Mouse (Mus musculus) bone marrow, adult 2 months (tissue): ENCODE results near the gene Ppil1.

ENCODE experiments used
- CTCF ChIP-seq: fragments of 200-500 bp; IDR thresholded peaks from 2 replicates; pipeline ENCODE4 v1.5.1; 2011; ENCODE audit warnings: low read length, control low read depth; ENCODE audit not compliant: control insufficient read depth, insufficient read depth
- POLR2A ChIP-seq: fragments of 200-500 bp; IDR thresholded peaks from 2 replicates; pipeline ENCODE4 v1.6.1; 2011; ENCODE audit warnings: low read depth, mild to moderate bottlenecking, control low read depth, low read length, borderline replicate concordance; ENCODE audit not compliant: control insufficient read depth

DNA sequence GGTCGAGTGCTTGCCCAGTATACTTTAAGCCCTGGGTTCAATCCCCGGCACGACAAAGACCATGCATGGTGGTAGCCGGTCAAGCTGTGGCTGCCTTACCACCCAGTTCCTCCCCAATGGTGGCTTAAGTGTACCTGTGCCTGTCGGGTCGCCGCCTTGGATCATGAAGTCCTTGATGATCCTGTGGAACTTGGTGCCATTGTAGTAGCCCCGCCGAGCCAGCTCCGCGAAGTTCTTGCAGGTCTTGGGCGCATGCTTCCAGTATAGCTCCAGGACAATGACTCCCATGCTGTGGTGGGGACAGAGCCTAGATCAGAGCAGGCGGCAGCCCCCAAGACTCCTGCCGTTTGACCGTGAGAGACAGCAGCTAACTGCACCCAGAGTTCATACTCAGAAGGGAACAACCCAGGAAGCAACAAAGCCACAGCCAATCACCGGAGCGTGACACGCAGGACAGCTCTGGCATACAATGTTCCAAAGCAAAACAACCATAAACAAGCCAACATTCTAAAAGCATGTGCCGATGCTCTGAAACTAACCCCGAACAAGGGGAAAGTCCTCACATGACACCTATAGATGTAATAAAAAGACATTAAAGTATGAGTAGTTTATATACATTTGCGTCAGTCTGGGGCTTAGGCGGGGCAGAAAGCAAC is 2.3 kb downstream of the Ppil1 start:
- TF ChIP-seq POLR2A, result no peak
- TF ChIP-seq CTCF, result no peak
